Mouse (Mus musculus) left cerebral cortex, adult 2 months (tissue): ENCODE results near the gene Zdhhc23. TPM values are rescaled to one million over a fixed set of nuclear protein-coding genes. Genes with fewer than 3 reads are reported as not detected.

Experiments
- DNase-seq, 2 experiments: peaks; one replicate each; pipeline ENCODE4 v3.0.0; 2021 to 2022; ENCODE audit warnings: low spot score in 2 of 2, mixed read lengths in 1 of 2; ENCODE audit errors: extremely low spot score in 1 of 2
- H3K27ac ChIP-seq: fragments of 200-600 bp; 2 replicates; pipeline ENCODE4 v1.8.1; 2022
- H3K4me3 ChIP-seq: fragments of 200-600 bp; 2 replicates; pipeline ENCODE4 v1.8.1; 2022
- CTCF ChIP-seq: fragments of 200-600 bp; IDR thresholded peaks from 2 replicates; pipeline ENCODE4 v1.8.1; 2022; ENCODE audit warnings: antibody characterized with exemption, mild to moderate bottlenecking, moderate library complexity
- intact Hi-C: fragments of 180-260 bp; cut with DNase I; formaldehyde crosslinking; loops from one replicate; pipeline ENCODE4 v1.15.1; 2025
- microRNA-seq, 2 experiments: library from miRNA; unstranded; fragments of <30 nt; microRNA quantifications; one replicate each; pipeline ENCODE4 v1.2.0; 2021
- total RNA-seq, 2 experiments: library from RNA; stranded (reverse); gene quantifications; 2 replicates each; pipeline ENCODE4 v1.2.3; 2021

Zdhhc23 gene
- total RNA-seq, 2 experiments from 2014 or later = 27.0 to 28.2 TPM

- no peak for TF ChIP-seq CTCF
- Histone ChIP-seq H3K27ac (no peak within 1 kb of the TSS), H3K4me3 (no peak within 1 kb of the TSS)
- intact Hi-C loops = no loop called here
- no peak for DNase-seq
Observed at GRCm38 (mm10) chr16:43926341-43926859, 53.2 kb downstream of the Zdhhc23 start, which contains the start of gene Qtrt2. TSS of gene Qtrt2 (minus strand) at chr16:43926809.

- TF ChIP-seq CTCF = no peak
- Histone ChIP-seq H3K4me3 (no peak overlapping the region), H3K27ac (no peak overlapping the region)
- intact Hi-C loops = no loop called here
- DNase-seq = no peak
Observed at GRCm38 (mm10) chr16:43925846-43926245, 53.7 kb downstream of the Zdhhc23 start.

- no peak overlapping the region for H3K27ac ChIP-seq
- H3K4me3 ChIP-seq = no peak overlapping the region
- intact Hi-C loops = no loop called here
- no peak for TF ChIP-seq CTCF
- no peak for DNase-seq
Observed at GRCm38 (mm10) chr16:43925001-43925558, 54.5 kb downstream of the Zdhhc23 start.

GRCm38 (mm10) chr16:43922630-43923029 is 57.0 kb downstream of the Zdhhc23 start:
- H3K27ac ChIP-seq = no peak overlapping the region
- intact Hi-C loops = no loop called here

GRCm38 (mm10) chr16:43922024-43922423 is 57.6 kb downstream of the Zdhhc23 start:
- H3K27ac ChIP-seq = no peak overlapping the region
- no peak for TF ChIP-seq CTCF
- intact Hi-C loops = no loop called here

More at GRCm38 (mm10) chr16:43922630-43923029, 57.0 kb downstream of the Zdhhc23 start:
- no peak for DNase-seq
- TF ChIP-seq CTCF = no peak
- H3K4me3 ChIP-seq = no peak overlapping the region

GRCm38 (mm10) chr16:43918867-43919266 is 60.7 kb downstream of the Zdhhc23 start:
- Histone ChIP-seq H3K4me3 (no peak overlapping the region), H3K27ac (no peak overlapping the region)
- no peak for DNase-seq
- no peak for TF ChIP-seq CTCF
- intact Hi-C loops = loop anchor here (2.0 kb wide), 1 partner anchor 24 kb away; no protein-coding TSS in a partner anchor

More at GRCm38 (mm10) chr16:43922024-43922423, 57.6 kb downstream of the Zdhhc23 start:
- H3K4me3 ChIP-seq = no peak overlapping the region
- no peak for DNase-seq

Small RNA genes lying within 50 kb of the gene (microRNA-seq; reads per million reads assigned to microRNA genes)
- 0 reads per million in 2 experiments for gene Mir3470b

Other genes with a start within 250 kb of the Zdhhc23 start
- gene Drd3, start 225.8 kb downstream of the Zdhhc23 start, total RNA-seq = 1 to 10 TPM in 1 of 2 experiments, under 1 TPM in 1; 0.32 to 1.7 TPM
- gene Ccdc191, start 90.0 kb downstream of the Zdhhc23 start, total RNA-seq = 1 to 10 TPM; 5.1 to 5.3 TPM
- 10 to 100 TPM; 36.7 to 37.7 TPM for gene Qtrt2, start 53.0 kb downstream of the Zdhhc23 start, total RNA-seq
- gene Gramd1c, start 83.6 kb upstream of the Zdhhc23 start, total RNA-seq = 1 to 10 TPM; 1.7 to 2.0 TPM
- gene Atp6v1a, start 159.9 kb upstream of the Zdhhc23 start, total RNA-seq = 100 to 1,000 TPM; 428 to 489 TPM
- 10 to 100 TPM; 61.6 to 62.8 TPM for gene Naa50, start 160.0 kb upstream of the Zdhhc23 start, total RNA-seq
- gene Usf3, start 193.5 kb upstream of the Zdhhc23 start, total RNA-seq = 10 to 100 TPM; 39.9 to 40.3 TPM